Mouse (Mus musculus) heart, postnatal 14 days (tissue): ENCODE results near the gene Cfap58. TPM values are rescaled to one million over a fixed set of nuclear protein-coding genes. Genes with fewer than 3 reads are reported as not detected.
A peak's percentile ranks its signal among the peaks of the same experiment; 100 is the strongest.

Experiments used
- DNase-seq, 2 experiments: peaks; one replicate each; pipeline ENCODE4 v3.0.0; 2021 to 2022
- intact Hi-C: fragments of 180-260 bp; cut with DNase I; formaldehyde crosslinking; loops from one replicate; pipeline ENCODE4 v1.15.1; 2025
- total RNA-seq, 2 experiments: library from RNA; stranded (reverse); gene quantifications; 2 replicates each; pipeline ENCODE4 v1.2.3; 2021

The Cfap58 gene
- total RNA-seq, 2 experiments from 2014 or later, result 1.3 to 2.1 TPM

DNA sequence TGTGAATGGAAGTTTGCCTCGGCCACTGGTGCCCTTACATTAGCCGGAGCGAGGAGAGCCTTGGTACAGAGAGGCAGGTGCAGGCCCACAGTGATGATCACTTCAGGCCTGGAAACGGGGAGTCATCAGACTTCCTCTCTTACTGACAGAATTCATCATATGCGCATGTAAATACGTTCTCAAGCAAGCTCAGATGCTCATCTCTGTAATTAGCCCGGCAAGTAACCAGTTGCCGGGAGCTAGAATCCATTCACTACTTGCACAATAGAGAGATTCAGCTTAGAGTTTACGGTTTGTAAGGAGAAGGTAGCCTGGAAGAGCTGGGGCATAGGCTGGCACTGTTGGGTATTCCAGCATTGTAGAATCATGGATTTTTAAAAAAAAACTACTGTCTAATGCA, 15.7 kb downstream of the Cfap58 start:
- intact Hi-C loops, result no loop called here

DNA sequence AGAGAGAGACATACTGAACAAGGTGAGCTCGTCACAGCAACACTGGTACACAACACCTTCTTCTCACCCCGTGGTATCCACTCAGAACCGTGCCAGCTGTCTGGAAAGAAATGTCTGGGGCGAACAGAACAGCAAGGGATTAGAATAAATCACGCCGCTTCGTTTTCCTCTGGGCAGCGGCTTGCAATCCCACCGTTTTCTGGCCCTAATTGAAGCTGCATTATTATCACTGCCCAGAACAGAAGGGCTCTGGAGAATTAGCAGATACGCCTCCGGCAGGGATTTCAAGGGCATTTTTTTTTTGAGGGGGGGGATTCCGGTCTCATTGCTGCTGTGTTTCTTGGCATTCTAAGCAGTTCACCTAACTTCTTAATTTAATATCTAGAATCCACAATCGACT, 20.7 kb downstream of the Cfap58 start:
- intact Hi-C loops, result no loop called here
- no peak for DNase-seq

More for the DNA sequence above, 15.7 kb downstream of the Cfap58 start:
- DNase-seq, result no peak

DNA sequence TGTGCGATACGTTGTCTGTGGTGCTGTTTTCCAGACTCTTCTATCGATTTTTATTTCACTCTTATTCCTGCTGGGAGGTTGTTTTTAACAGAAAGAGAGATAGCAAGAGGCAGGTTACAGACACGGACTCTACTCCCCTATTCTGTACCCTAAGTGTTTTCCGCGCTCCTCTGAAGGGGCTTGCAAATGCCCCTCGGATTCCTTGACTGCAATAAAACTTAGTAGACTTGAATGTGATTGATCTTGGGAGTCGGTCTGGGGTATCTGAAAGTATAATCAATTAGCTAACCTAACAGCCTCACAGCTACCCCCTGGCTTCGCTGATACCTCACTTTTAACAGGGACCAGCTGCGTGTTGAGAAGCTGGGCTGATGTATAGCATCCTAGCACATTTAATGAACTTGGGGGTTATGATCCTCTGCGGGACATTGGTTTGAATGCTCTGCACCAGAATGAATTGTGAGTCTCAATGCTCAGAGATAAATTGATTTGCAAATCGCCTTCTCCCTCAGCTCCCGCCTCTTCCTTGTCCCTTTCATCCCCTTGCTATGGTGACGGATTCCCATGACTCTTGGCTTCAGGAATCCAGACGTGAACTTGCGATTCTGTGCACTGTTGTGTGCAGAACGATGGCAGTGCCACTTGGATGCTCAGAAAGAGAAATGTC, 31.7 kb downstream of the Cfap58 start:
- intact Hi-C loops, result no loop called here
- no peak for DNase-seq

DNA sequence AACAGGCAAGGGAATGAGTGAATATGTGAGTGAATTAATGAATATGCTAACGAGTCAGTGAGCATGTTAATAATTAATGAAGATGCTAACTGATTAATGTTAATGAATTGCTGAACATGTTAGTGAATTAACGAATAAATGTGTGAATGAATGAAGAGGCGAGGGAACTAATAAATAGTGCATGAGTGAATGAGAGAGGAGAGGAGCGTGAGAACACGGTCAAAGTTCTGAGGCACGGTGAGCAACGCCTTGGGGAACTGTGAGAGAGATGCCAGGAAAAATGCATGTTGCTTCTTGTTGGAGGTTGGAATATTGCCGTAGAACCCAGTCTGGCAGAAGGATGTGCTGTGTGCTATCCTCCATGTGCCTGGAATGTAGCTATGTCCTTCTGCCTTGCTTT, 33.6 kb downstream of the Cfap58 start:
- intact Hi-C loops, result no loop called here
- no peak for DNase-seq

DNA sequence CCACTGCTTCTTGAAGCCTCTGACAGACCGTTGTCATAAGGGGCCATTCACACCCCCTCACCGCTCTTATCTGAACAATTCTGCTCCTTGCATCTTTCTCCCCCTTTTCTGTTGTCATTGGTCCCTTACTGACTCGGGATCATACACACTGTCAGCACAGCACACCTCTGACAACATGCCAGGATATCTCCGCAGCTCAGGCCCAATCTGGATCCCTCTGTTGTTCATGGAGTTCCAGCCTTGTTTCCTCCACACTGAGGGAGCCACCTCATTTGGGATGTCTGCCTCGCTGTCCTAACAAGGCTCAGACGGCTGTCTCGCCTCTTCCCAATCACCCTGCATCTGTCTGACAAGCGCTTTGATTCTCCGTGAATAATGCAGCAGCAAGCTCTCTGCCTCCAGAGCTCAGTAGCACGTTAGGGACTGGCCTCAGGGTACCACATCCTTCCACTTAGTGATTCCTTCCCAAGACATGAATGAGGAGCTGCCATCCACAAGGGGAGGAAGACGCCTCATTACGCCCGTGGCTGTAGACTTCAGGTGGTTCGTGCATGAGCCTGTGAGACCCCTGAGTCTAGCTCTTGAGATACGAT, 40.7 kb downstream of the Cfap58 start:
- no peak for DNase-seq
- intact Hi-C loops, result no loop called here

DNA sequence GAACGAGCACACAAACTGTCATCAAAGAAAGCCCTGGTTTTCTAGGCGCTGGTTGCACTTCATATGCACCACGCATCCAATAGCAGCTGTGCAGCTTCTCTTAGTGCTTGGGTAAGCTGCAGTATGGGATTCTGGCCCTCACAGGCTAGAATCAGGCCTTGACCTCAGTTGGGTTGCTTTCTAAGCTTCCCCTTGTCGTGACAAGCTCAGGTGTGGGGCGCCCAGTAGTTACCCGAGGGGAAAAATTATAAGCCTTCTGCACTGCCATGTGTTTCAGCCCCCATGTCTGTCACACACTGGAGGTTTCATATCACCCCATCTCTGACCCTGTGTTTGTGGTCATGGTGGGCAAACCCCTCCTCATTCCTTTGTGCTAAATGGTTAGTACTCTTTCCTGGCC, 42.0 kb downstream of the Cfap58 start:
- intact Hi-C loops, result no loop called here
- no peak for DNase-seq

DNA sequence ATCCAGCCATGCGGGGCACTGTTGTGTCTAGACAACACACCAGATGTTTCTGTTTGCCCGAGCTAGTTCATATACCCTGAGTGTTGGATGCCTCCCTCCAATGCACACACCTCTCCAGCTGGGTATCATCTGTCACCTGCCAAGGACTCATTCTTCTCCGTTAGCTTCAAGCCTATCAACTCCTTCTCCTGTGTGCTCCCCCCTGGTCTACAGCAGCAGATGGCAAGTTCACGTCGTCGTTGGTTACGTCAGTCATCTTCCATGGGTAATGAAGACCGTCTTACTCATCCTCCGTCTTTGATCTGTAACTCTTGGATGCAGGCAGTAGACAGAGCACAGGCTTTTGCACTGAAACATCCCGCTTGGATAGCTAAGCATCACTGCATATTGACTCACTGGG, 42.8 kb downstream of the Cfap58 start:
- intact Hi-C loops, result loop anchor here (10.0 kb wide), 1 partner anchor 1765 kb away; no protein-coding TSS in a partner anchor
- no peak for DNase-seq

DNA sequence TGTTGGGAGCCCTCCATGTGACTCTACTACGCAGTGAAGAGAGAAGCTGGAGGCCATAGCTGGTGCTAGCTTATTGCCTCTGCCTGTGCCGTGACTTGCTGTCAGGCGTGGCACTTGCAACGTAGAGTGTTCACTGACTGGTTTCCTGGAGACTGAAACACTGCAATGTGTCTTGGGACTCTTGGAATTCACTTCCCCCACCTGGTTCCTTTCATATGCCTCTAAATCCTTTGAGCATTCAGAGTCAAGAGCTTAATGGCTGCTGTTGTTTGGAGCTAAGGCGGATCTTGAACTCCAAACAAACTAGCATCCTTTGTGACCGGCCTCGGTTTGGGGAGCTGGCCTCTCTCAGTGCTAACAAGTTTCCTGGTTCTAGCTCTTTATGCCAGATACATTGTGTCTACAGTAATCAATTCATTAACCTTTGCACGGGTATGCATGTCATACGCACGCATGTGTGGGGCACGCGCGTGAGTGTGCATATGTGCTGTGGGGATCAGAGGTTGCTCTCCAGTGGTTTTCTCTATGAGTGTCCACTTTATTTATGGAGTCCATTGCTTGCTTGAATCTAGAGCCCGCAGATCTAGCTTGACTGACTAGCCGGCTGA, 48.2 kb downstream of the Cfap58 start:
- DNase-seq, result no peak
- intact Hi-C loops, result loop anchor here (5.0 to 10.0 kb wide), 2 partner anchors 407 to 1759 kb away; no protein-coding TSS in a partner anchor

DNA sequence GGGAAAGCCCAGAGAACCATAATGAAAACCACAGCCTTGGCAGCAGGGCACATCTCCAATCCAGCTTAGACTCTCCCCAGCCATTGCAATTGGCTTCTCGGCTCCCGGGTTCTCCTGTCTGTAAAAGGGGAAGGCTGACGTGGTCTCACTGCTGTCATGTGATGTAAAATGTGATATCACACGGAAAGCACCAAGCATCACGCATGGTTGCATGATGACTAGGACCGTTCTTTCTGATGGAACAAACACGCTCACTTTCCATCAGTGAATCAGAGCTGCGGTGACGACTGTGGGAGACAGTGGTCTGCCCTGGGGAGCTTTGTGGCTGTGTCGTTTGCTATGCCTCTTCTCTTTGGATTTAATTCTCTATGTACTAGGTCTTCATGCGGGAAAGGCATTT, 50.5 kb downstream of the Cfap58 start:
- intact Hi-C loops, result loop anchor here (5.0 to 10.0 kb wide), 2 partner anchors 404 to 1757 kb away; no protein-coding TSS in a partner anchor
- no peak for DNase-seq

DNA sequence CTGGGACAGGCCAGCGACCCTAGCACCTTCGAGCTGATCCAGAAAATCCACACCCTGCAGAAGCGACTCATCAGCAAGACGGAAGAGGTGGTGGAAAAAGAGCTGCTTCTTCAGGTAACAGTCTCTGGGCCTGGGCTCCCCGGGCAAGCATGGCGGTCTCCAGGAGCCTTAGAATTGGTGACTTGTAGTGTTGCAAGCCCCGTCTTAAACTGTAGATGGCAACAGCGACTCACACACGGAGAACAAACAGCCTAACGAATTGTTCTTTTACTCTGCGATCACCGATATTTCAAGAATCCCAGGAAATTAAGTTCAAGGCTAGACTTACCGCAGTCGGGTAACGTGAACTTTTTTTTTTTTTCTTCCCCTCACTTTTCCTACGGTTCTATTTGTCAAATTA, 51.0 kb downstream of the Cfap58 start:
- intact Hi-C loops, result loop anchor here (5.0 to 10.0 kb wide), 2 partner anchors 404 to 1756 kb away; no protein-coding TSS in a partner anchor
- peak in 1 of 2 experiments; percentile 16 for DNase-seq

DNA sequence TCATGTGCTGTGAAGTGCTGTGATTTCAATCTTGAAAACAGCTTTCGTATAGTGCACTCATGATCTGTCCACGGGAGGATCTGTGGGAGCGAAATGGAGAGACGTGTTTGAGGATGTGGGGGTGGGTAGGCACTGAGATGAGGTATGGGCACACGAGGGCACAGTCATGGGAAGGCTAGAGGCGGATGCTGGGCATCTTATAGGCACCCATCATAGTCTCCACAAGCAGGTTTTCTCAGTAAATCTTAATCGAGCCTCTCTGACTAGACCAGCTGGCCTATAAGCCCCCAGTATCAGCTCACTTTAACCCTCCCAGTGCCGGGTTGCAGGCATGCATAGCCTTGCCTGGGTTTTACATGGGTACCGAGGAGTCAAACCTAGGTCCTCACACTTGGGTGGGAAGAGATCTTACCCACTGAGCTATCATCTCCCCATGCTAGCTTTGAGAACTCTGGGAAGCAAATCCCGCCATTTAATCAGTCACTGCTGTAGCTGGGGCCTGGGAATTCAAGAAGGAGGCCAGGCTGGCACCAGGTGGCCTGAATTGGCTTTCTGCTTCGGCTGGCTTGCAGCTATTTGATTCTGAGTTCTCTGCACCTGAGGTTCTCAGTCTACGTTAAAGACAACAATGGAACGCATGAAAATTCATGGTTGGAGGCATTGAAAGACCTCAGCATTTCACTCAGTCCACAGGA, 51.6 kb downstream of the Cfap58 start:
- intact Hi-C loops, result loop anchor here (5.0 to 10.0 kb wide), 2 partner anchors 403 to 1756 kb away; no protein-coding TSS in a partner anchor

DNA sequence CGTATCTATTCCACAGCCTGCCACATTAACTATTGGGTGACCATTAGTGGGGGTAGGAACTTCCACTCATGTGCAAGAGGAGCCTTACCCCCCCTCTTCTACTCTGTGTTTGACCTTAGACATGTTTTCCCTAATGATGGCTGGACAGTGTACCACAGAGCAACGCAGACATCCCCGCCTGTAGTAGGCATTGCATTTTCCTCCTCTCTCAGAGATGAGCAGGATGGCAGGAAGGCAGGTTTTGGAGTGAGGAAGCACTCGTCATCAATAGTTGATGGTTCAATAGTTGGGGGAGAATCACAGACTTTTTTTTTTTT, 52.1 kb downstream of the Cfap58 start:
- intact Hi-C loops, result loop anchor here (5.0 to 10.0 kb wide), 2 partner anchors 403 to 1755 kb away; no protein-coding TSS in a partner anchor

More for the DNA sequence above, 51.6 kb downstream of the Cfap58 start:
- no peak for DNase-seq

DNA sequence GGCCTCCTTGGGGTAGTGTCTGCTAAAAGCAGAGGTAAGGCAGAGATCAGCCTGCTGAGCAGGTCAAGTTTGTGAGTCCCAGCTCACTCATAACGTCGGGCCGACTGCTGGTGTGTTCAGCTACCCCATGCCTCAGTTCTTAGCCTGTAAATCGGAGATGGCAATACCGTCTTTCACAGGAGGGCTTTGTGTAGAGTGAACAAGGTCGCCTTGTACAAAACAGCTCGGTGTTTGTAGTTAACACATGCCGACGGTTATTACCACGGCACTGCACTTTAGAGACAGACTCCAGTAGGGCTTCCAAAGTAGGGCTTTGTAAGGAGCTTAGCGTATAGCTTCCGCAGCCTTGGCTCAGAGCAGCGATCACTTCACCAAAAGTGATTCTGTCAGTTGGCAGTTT, 63.8 kb downstream of the Cfap58 start:
- intact Hi-C loops, result no loop called here
- DNase-seq, result no peak

More for the DNA sequence above, 52.1 kb downstream of the Cfap58 start:
- no peak for DNase-seq

DNA sequence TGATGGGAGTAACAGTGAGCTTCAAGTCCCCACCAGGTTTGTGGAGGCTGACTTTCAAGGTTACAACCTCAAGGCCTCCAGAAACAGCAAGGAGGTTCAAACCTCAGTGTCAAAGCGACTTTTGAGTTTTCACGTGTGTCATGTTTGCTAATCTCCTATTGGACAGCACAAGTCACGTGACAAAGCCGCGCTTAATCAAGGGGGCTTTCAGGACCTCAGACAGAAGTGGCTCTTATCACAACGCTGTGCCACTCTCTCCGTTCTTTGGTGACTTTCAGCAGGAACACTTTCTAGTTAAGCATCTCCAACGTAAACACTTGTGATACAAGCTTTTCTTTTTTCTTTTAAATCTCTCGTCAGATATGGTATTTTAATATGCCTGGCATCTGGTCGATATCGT, 64.3 kb downstream of the Cfap58 start:
- intact Hi-C loops, result no loop called here
- DNase-seq, result no peak

DNA sequence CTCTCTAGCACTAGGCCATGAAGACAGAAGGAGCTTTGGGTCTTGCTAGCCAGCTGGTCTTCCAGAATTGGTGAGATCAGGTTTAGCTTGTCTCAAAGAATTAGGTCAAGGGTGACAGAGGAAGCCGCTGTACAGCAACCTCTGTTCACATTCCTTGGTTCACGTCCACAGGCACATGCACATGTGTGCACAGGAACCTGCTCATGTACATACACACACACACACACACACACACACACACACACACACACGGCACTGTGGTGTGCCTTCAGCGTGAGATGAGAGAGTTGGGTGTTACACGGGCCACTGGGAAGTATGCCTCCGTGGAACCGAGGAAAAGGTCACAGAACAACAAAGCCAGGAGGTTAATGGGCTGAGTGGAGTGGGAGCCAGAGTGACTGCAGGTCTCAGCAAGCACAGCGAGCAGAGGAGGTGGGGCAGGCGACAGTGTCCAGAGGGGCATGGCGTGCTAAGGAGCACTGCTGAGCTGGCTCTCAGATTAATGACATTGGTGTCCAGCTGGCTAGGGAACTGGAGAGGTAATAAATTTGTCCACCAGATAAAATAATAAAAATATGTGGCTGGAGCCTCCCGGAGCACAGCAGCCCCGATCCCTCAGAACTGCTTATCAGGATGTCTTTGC, 71.4 kb downstream of the Cfap58 start:
- intact Hi-C loops, result no loop called here

DNA sequence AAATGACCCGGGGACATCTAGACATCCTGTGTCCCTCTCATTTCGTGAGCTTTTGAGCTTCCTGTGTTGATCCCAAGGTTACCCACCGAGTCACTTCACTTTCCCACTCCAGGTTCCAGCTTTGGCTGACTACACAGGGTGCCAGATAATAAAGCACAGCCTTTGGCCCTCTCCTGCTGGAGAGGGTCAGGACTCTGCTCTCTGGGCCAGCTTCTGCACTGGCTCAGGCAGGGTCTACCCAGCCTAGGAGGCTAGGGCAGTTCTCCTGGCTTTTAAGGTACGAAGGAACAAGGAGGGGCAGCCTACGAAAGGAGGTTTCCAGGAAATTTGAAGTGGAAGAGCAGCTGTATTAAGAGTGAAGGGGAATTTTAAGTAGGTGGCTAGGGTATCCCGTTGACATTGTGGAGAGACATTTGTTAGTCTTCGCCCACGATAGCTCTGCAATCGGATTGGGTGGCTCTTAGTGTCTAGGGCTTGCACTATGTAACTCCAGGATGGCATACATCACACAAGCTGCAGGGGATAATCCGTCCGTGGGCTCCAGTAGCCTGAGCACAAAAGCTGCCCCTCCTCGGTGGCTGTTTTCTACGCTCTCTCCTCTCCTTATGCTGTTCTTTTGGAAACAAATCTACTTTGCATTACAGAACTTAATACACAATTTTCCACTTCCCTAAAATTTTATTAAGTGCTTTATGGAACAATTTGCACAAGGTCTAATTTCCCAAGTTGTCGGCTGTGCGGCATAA, 72.3 kb downstream of the Cfap58 start:
- no peak for DNase-seq
- intact Hi-C loops, result no loop called here

More for the DNA sequence above, 71.4 kb downstream of the Cfap58 start:
- DNase-seq, result no peak

DNA sequence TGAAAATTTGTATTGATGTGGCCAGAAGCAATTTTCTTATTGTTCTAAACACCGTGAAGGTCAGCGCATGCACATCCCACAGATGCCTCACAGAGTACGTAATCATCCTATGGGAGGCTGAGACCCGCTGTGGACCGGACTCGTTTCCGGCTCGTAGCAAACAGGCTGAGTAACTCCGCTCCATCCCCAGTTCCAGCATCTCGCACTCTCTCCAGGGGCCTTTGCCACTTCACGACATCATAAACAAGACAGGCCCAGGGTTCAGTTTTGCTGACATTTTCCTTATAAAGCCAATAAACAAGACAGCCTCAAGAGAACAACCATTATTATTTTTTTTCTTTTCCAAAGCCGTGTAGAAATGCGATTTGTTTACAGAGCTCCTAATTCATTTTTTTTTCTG, 82.6 kb downstream of the Cfap58 start:
- intact Hi-C loops, result no loop called here
- no peak for DNase-seq

DNA sequence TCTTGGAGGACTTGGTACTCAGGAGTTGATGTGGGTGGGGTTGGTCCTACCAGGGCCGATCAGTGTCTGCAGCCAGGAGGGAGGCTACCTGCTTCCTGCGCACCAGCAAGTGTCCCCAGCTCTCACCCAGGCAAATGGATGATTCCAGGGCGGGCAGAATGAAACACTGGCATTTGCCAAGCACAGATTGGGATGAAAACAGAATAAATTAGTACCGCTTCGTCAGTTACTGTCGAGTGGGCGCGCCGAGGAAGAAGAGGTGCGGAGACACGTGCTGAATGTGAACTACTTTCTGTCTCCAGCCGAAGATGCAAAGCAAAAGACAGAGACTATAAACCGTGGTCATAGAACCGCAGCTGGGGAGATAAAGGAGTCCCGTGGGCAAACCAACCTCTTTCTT, 84.0 kb downstream of the Cfap58 start:
- intact Hi-C loops, result no loop called here
- no peak for DNase-seq

DNA sequence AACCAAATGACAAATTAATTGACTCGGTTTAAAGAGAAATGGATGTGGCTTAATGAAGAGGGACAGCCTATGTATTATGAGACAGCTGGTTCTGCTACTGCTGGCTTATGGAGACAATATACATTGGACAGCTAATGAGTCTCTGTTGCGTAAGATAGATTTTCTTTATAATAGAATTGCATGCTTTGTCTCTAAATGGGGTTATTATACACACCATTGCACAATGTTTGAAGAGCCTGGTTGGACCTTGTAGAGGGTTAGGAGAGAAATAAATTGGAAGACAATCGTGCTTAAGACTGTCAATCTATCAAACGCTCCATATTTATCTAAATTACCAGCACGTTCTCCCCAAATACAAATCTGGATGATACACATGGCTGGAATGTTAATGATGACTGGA, 85.3 kb downstream of the Cfap58 start:
- no peak for DNase-seq
- intact Hi-C loops, result no loop called here

DNA sequence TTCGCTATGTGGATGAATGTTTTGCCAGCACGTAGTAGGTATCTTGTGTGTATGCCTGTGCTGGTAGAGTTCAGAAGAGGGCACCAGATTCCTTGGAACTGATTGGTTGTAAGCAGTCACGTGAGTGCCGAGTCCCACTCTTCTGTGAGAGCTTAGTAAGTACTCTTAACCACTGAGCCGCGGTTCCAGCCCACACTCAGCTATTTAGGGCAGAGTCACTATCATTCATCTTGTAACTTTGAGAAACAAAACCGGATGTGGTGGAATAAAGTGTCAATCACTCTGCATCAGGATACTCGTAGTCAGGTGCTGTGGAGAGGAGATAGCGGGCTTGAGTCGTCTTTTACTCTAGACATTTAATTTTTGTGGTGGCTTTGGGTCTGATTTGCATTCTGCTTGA, 86.3 kb downstream of the Cfap58 start:
- no peak for DNase-seq
- intact Hi-C loops, result no loop called here
